Mouse (Mus musculus) heart, embryonic 10.5 days (tissue): ENCODE data around the gene Gramd4. TPM values are rescaled to one million over a fixed set of nuclear protein-coding genes. Genes with fewer than 3 reads are reported as not detected.
"Not testable (repeated sequence)": the region's sequence is repeated elsewhere in the genome, so short reads cannot be mapped to it uniquely, and the experiment has no call there.

Source experiments
- DNase-seq: peaks from one replicate; pipeline ENCODE4 v3.0.0-alpha.2; 2017; ENCODE audit warnings: low spot score
- H3K27ac ChIP-seq: fragments of 300-500 bp; sonication (generic); 2 replicates; pipeline ENCODE4 v1.5.1; 2016; ENCODE audit warnings: mild to moderate bottlenecking
- H3K27me3 ChIP-seq: fragments of 300-500 bp; sonication (generic); 2 replicates; pipeline ENCODE4 v1.6.1; 2016; ENCODE audit warnings: mild to moderate bottlenecking; ENCODE audit not compliant: poor library complexity, insufficient read depth, severe bottlenecking
- H3K36me3 ChIP-seq: fragments of 300-500 bp; sonication (generic); 2 replicates; pipeline ENCODE4 v1.6.1; 2016; ENCODE audit warnings: mild to moderate bottlenecking, moderate library complexity
- H3K4me1 ChIP-seq: fragments of 300-500 bp; sonication (generic); 2 replicates; pipeline ENCODE4 v1.6.1; 2016; ENCODE audit warnings: mild to moderate bottlenecking
- H3K4me3 ChIP-seq: fragments of 300-500 bp; sonication (generic); 2 replicates; pipeline ENCODE4 v1.5.1; 2016; ENCODE audit warnings: mild to moderate bottlenecking, moderate library complexity
- H3K9me3 ChIP-seq: fragments of 300-500 bp; sonication (generic); 2 replicates; pipeline ENCODE4 v1.6.1; 2016; ENCODE audit warnings: mild to moderate bottlenecking, moderate library complexity
- WGBS: fragments of 180-500 bp; shearing (Covaris S2); methylation state at CpG from one replicate; pipeline ENCODE4 v1.1.7; 2016; 5-methylcytosine and 5-hydroxymethylcytosine counted together
- polyA plus RNA-seq: library from polyadenylated mRNA; unstranded; fragments of >200 nt; fragmentation: Nextera tagmentation; extraction: Ambion mirVana; gene quantifications from 2 replicates; pipeline ENCODE4 v1.2.1, GENCODE M21; 2016

The Gramd4 gene
- polyA plus RNA-seq, 1 experiment from 2014 or later = 9.6 TPM

DNA sequence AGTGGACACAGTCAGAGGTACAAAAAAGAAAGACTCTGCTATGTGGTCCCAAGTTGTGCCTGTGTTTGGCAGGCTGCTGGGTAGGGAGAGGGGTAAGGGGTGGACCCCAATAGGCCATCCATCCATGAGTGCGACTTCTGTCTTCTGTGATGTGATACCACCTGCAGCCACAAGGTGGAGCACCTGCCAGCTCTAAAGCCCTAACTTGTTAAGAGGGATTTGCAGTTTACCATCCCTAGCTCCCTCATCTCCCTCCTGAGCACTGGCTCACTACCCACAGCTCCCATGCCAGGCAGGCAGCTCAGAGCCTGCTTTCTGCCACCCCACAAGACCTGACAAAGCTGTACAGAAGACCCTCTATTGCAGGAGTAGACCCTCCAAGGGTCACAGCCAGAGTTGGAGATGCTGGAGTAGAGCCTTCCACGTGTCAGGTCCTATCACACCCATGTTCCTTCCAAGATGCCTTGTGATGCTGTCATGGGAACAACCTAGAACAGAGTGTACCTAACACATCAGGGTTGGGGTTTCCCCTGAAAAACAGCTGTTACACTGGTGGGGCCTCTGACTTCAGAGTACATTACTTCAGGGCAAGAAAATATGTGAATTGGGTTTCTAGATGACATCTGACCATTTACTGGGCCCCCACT, 3.5 kb upstream of the Gramd4 start:
- WGBS = 40% methylated on average over 2 of the region's 2 CpGs
- H3K9me3 ChIP-seq = no peaks in the 10 kb centered on the region

GRCm38 (mm10) chr15:86054861-86055260, 2.6 kb upstream of the Gramd4 start:
- H3K27ac ChIP-seq = 0 out of 2 replicates have a peak overlapping the region, but pooled peaks have one; percentile 0
- not testable (repeated sequence) for H3K36me3 ChIP-seq, DNase-seq, H3K9me3 ChIP-seq, H3K4me3 ChIP-seq, H3K27me3 ChIP-seq
- peaks cover 57% of the 10 kb centered on the region for H3K4me1 ChIP-seq
- 52% methylated on average over 3 of the region's 3 CpGs for WGBS

More for the DNA sequence above, 3.5 kb upstream of the Gramd4 start:
- Histone ChIP-seq H3K27ac (no peak overlapping the region), H3K36me3 (no peaks in the 10 kb centered on the region), H3K4me3 (no peak overlapping the region), H3K4me1 (peaks cover 49% of the 10 kb centered on the region), H3K27me3 (peaks cover 8% of the 10 kb centered on the region; the same call in 1 of the 2 replicates)
- DNase-seq = peak; percentile 89

- Histone ChIP-seq H3K27me3 (peaks cover 8% of the 10 kb centered on the region; the same call in 1 of the 2 replicates), H3K27ac (no peak overlapping the region), H3K9me3 (no peaks in the 10 kb centered on the region), H3K36me3 (no peaks in the 10 kb centered on the region), H3K4me1 (peaks cover 69% of the 10 kb centered on the region), H3K4me3 (no peak overlapping the region)
- no peak for DNase-seq
- 56% methylated on average over 5 of the region's 5 CpGs for WGBS
These were observed 1.2 kb upstream of the Gramd4 start for GRCm38 (mm10) chr15:86056221-86056760.

DNA sequence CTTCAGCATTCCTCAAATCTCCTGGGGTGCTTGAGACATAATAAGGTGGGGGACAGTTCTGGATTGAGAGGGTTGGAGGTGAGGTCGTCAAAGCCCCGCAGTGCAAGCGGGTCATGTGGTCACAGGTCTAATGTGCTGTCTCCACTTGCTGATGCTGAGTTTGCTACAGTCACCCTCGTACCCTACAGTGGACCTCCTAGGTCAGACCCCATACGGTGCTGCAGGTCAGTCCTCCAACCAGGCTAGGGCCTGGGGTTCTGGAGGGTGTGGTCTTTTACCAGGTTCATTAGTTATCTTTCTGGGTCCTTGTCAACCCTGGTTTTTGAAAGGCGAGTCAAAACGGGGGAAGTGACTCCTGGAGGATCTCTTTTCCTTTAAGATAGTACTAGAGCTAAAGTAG, 413 bp downstream of the Gramd4 start:
- WGBS = 7% methylated on average over 7 of the region's 7 CpGs
- Histone ChIP-seq H3K9me3 (no peaks in the 10 kb centered on the region), H3K4me3 (peak overlapping the region; percentile 77), H3K27ac (peak overlapping the region; percentile 95), H3K36me3 (no peaks in the 10 kb centered on the region), H3K27me3 (no peaks in the 10 kb centered on the region), H3K4me1 (peaks cover 76% of the 10 kb centered on the region)
- no peak for DNase-seq

- Histone ChIP-seq H3K27ac (peak overlapping the region; percentile 95), H3K27me3 (no peaks in the 10 kb centered on the region), H3K4me3 (peak overlapping the region; percentile 77), H3K36me3 (no peaks in the 10 kb centered on the region), H3K9me3 (no peaks in the 10 kb centered on the region), H3K4me1 (peaks cover 76% of the 10 kb centered on the region)
- WGBS = under 1% methylated on average over 69 of the region's 70 CpGs
- DNase-seq = peak; percentile 86
These were observed 960 bp downstream of the Gramd4 start for GRCm38 (mm10) chr15:86058394-86058915.

- Histone ChIP-seq H3K4me3 (peak overlapping the region; percentile 77), H3K27ac (peak overlapping the region; percentile 95), H3K27me3 (no peaks in the 10 kb centered on the region), H3K9me3 (no peaks in the 10 kb centered on the region), H3K36me3 (no peaks in the 10 kb centered on the region), H3K4me1 (peaks cover 76% of the 10 kb centered on the region)
- DNase-seq = no peak
- 2% methylated on average over 49 of the region's 49 CpGs for WGBS
These were observed 1.7 kb downstream of the Gramd4 start for GRCm38 (mm10) chr15:86058931-86059834.

GRCm38 (mm10) chr15:86059835-86060380, 2.4 kb downstream of the Gramd4 start:
- Histone ChIP-seq H3K4me1 (peaks cover 77% of the 10 kb centered on the region), H3K27me3 (no peaks in the 10 kb centered on the region), H3K36me3 (no peaks in the 10 kb centered on the region), H3K9me3 (no peaks in the 10 kb centered on the region), H3K4me3 (peak overlapping the region; percentile 77), H3K27ac (peak overlapping the region; percentile 95; the same call in 1 of the 2 replicates)
- DNase-seq = no peak
- 59% methylated on average over 7 of the region's 7 CpGs for WGBS

DNA sequence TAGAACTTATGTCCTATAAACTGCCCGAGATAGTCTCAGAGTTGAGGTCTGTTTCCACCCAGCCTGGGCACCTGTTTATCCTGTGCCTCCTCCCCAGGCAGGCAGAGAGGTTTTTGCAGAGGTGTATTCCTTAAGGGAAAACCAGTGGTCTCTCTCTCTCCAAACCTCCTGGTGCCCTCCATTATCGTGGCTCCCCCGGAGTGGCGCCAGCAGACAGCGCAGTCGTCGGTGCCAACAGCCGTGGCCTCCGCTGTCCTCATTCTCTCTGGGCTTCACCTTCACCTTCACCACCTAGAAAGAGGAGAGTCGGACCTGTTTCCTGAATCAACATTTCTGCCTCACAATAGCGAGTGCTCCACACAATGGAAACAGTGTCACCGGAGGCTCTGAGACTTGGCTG, 3.1 kb downstream of the Gramd4 start:
- DNase-seq = no peak
- Histone ChIP-seq H3K9me3 (no peaks in the 10 kb centered on the region), H3K27ac (0 out of 2 replicates have a peak overlapping the region, but pooled peaks have one; percentile 16), H3K4me1 (peaks cover 77% of the 10 kb centered on the region), H3K27me3 (no peaks in the 10 kb centered on the region), H3K36me3 (no peaks in the 10 kb centered on the region), H3K4me3 (no peak overlapping the region)
- 85% methylated on average over 12 of the region's 12 CpGs for WGBS

DNA sequence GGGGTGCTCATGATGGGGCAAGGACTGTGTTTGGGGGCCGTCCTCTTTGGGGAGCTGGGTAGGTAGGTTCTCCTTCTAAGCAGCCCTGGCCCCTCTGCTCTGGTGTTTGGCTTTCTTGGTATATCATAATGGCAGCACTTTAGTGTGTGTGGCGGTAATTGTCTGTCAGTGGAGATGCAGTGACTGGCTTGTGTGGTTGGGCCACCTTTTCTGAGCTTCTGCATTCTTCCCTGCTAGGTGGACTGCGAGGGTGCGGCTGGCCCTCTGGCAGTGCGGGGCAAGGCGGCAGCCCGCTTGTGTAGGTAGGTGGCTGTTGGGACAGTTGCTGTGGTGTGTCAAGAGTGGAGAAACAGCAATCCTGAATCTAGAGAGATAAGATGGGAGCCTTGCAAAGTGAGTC, 3.7 kb downstream of the Gramd4 start:
- H3K27me3 ChIP-seq = no peaks in the 10 kb centered on the region
- peaks cover 4% of the 10 kb centered on the region; the same call in 1 of the 2 replicates for H3K36me3 ChIP-seq
- 86% methylated on average over 7 of the region's 7 CpGs for WGBS
- H3K9me3 ChIP-seq = no peaks in the 10 kb centered on the region
- H3K4me1 ChIP-seq = peaks cover 73% of the 10 kb centered on the region
- no peak for DNase-seq
- no peak overlapping the region for H3K4me3 ChIP-seq
- H3K27ac ChIP-seq = no peak overlapping the region

GRCm38 (mm10) chr15:86061848-86062481, 4.5 kb downstream of the Gramd4 start:
- H3K27ac ChIP-seq = 0 out of 2 replicates have a peak overlapping the region, but pooled peaks have one; percentile 8
- H3K4me1 ChIP-seq = peaks cover 74% of the 10 kb centered on the region
- H3K9me3 ChIP-seq = no peaks in the 10 kb centered on the region

DNA sequence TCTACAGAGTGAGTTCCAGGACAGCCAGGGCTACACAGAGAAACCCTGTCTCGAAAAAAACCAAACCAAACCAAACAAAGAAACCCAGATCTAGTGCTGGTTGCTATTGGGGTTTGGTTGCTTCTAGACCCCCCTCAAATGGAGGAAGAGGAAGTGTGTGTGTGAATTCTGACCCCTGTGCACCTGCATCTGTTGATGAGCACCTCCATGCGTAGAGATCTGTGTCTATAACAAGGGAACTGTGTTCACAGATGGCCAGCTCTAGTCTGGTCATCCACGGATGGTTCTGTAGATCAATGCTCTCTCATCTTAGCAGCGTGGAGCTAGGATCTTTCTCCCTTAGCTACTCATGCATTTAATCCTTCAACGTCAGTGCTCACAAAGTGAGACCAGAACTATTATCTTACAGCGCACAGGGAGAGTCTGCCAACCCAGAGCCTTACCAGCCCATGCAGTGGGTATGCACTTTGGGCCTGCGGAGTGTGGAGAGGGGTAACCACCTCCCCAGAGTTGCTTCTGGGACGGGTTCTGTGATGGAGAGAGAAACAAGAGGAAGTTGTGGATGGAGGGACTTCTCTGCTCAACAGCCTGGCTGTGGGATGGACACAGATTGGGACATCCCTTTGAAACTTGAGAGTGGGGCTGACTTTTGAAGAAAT, 6.8 kb downstream of the Gramd4 start:
- peaks cover 74% of the 10 kb centered on the region for H3K4me1 ChIP-seq
- H3K27ac ChIP-seq = no peak overlapping the region
- no peak for DNase-seq
- H3K4me3 ChIP-seq = no peak overlapping the region
- H3K27me3 ChIP-seq = no peaks in the 10 kb centered on the region
- H3K36me3 ChIP-seq = peaks cover 4% of the 10 kb centered on the region; the same call in 1 of the 2 replicates
- no peaks in the 10 kb centered on the region for H3K9me3 ChIP-seq
- WGBS = 86% methylated on average over 8 of the region's 8 CpGs

More at GRCm38 (mm10) chr15:86061848-86062481, 4.5 kb downstream of the Gramd4 start:
- no peak for DNase-seq
- no peak overlapping the region for H3K4me3 ChIP-seq
- H3K36me3 ChIP-seq = peaks cover 4% of the 10 kb centered on the region; the same call in 1 of the 2 replicates
- H3K27me3 ChIP-seq = no peaks in the 10 kb centered on the region
- 79% methylated on average over 6 of the region's 6 CpGs for whole genome bisulfite sequencing

DNA sequence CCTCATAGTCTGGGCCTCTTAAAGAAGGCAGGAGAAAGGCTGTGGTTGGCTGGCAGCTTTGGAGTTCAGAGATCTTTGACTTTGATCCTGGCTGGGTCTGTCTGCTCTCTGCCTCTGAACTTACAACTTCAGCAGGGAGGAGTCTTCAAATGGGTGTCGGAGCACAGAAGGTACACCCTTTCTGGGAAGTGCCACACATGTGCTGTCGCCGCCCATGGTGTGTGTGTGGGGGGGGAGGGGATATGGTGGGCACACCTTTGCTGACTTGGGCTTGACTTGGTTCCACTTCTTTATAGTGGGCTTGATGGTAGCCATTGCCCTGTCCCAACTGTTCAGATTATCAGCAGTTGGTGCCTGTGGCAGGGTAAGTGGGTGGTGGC, 7.3 kb downstream of the Gramd4 start:
- DNase-seq = no peak
- no peaks in the 10 kb centered on the region for H3K9me3 ChIP-seq
- H3K27ac ChIP-seq = no peak overlapping the region
- peaks cover 74% of the 10 kb centered on the region for H3K4me1 ChIP-seq
- no peak overlapping the region for H3K4me3 ChIP-seq
- WGBS = 86% methylated on average over 3 of the region's 3 CpGs
- peaks cover 4% of the 10 kb centered on the region; the same call in 1 of the 2 replicates for H3K36me3 ChIP-seq
- no peaks in the 10 kb centered on the region for H3K27me3 ChIP-seq
